Mouse (Mus musculus) midbrain, embryonic 16.5 days (tissue): ENCODE measurements around the gene Iqce. TPM values are rescaled to one million over a fixed set of nuclear protein-coding genes. Genes with fewer than 3 reads are reported as not detected.
A peak's percentile ranks its signal among the peaks of the same experiment; 100 is the strongest.

Experiments
- ATAC-seq: fragments of 200-750 bp; cut with Nextera tagmentation; 2 replicates; pipeline ENCODE4 v1.8.0; 2017; ENCODE audit warnings: moderate TSS enrichment
- H3K27ac ChIP-seq: fragments of 300-500 bp; sonication (generic); 2 replicates; pipeline ENCODE4 v1.5.1; 2014; ENCODE audit warnings: mild to moderate bottlenecking, low read length, mixed read lengths
- H3K27me3 ChIP-seq: fragments of 300-500 bp; sonication (generic); 2 replicates; pipeline ENCODE4 v1.6.1; 2014; ENCODE audit warnings: low read depth, low read length, mixed read lengths; ENCODE audit not compliant: control insufficient read depth, insufficient read depth
- H3K36me3 ChIP-seq: fragments of 300-500 bp; sonication (generic); 2 replicates; pipeline ENCODE4 v1.6.1; 2014; ENCODE audit warnings: mild to moderate bottlenecking, low read length, moderate library complexity, mixed read lengths; ENCODE audit not compliant: control insufficient read depth, insufficient read depth
- H3K4me1 ChIP-seq: fragments of 300-500 bp; sonication (generic); 2 replicates; pipeline ENCODE4 v1.6.1; 2014; ENCODE audit warnings: mild to moderate bottlenecking, low read length, mixed read lengths; ENCODE audit not compliant: control insufficient read depth, insufficient read depth
- H3K4me2 ChIP-seq: fragments of 300-500 bp; sonication (generic); 2 replicates; pipeline ENCODE4 v1.6.1; 2014; ENCODE audit warnings: mild to moderate bottlenecking, low read length, mixed read lengths
- H3K4me3 ChIP-seq: fragments of 300-500 bp; sonication (generic); 2 replicates; pipeline ENCODE4 v1.5.1; 2014; ENCODE audit warnings: low read depth, mild to moderate bottlenecking, low read length, moderate library complexity, mixed read lengths
- H3K9ac ChIP-seq: fragments of 300-500 bp; sonication (generic); 2 replicates; pipeline ENCODE4 v1.6.1; 2014; ENCODE audit warnings: low read depth, low read length, mixed read lengths
- H3K9me3 ChIP-seq: fragments of 300-500 bp; sonication (generic); replicated peaks from 2 replicates; pipeline ENCODE4 v1.6.1; 2014; ENCODE audit warnings: mild to moderate bottlenecking, low read length, mixed read lengths; ENCODE audit not compliant: control insufficient read depth, poor library complexity, severe bottlenecking
- WGBS: fragments of 180-500 bp; shearing (Covaris S2); extraction: QIAGEN DNeasy Blood & Tissue Kit; methylation state at CpG from one replicate; pipeline ENCODE4 v1.1.7; 2014; 5-methylcytosine and 5-hydroxymethylcytosine counted together
- polyA plus RNA-seq: library from polyadenylated mRNA; unstranded; fragments of >200 nt; fragmentation: Nextera tagmentation; extraction: Ambion mirVana; gene quantifications from 2 replicates; pipeline ENCODE4 v1.2.1, GENCODE M21; 2015

Iqce gene
- polyA plus RNA-seq, 1 experiment from 2014 or later = 31.5 TPM

GRCm38 (mm10) chr5:140735297-140735696 is 33.1 kb upstream of the Iqce start:
- no peak overlapping the region for H3K27ac ChIP-seq
- no peaks in the 10 kb centered on the region; the same call in 1 of the 2 replicates for H3K4me1 ChIP-seq
- peak overlapping the region; percentile 57 for H3K9ac ChIP-seq
- H3K9me3 ChIP-seq = no peaks in the 10 kb centered on the region
- peak overlapping the region; percentile 66 for H3K4me2 ChIP-seq
- no peaks in the 10 kb centered on the region for H3K36me3 ChIP-seq
- peaks cover 20% of the 10 kb centered on the region for H3K27me3 ChIP-seq
- H3K4me3 ChIP-seq = peak overlapping the region; percentile 34
- WGBS = 1% methylated on average over 22 of the region's 22 CpGs
- ATAC-seq = no peak

GRCm38 (mm10) chr5:140733336-140733735 is 31.2 kb upstream of the Iqce start:
- Histone ChIP-seq H3K9me3 (no peaks in the 10 kb centered on the region), H3K9ac (no peak overlapping the region), H3K27me3 (peaks cover 20% of the 10 kb centered on the region), H3K27ac (no peak overlapping the region), H3K36me3 (no peaks in the 10 kb centered on the region), H3K4me1 (no peaks in the 10 kb centered on the region; the same call in 1 of the 2 replicates), H3K4me2 (no peak overlapping the region), H3K4me3 (no peak overlapping the region)
- ATAC-seq = no peak
- WGBS = 81% methylated on average over 3 of the region's 3 CpGs

GRCm38 (mm10) chr5:140732195-140732594 is 30.0 kb upstream of the Iqce start:
- no peak overlapping the region for H3K27ac ChIP-seq
- H3K4me3 ChIP-seq = no peak overlapping the region
- peaks cover 19% of the 10 kb centered on the region for H3K27me3 ChIP-seq
- ATAC-seq = no peak
- 62% methylated on average over 4 of the region's 4 CpGs for WGBS
- no peak overlapping the region for H3K9ac ChIP-seq
- no peaks in the 10 kb centered on the region for H3K9me3 ChIP-seq
- no peaks in the 10 kb centered on the region; the same call in 1 of the 2 replicates for H3K4me1 ChIP-seq
- H3K4me2 ChIP-seq = no peak overlapping the region
- no peaks in the 10 kb centered on the region for H3K36me3 ChIP-seq

- Histone ChIP-seq H3K4me1 (no peaks in the 10 kb centered on the region; the same call in 1 of the 2 replicates), H3K4me2 (no peak overlapping the region), H3K9me3 (no peaks in the 10 kb centered on the region), H3K36me3 (no peaks in the 10 kb centered on the region), H3K27me3 (peaks cover 14% of the 10 kb centered on the region), H3K9ac (no peak overlapping the region), H3K4me3 (no peak overlapping the region), H3K27ac (no peak overlapping the region)
- no peak for ATAC-seq
- WGBS = 90% methylated on average over 11 of the region's 11 CpGs
Measured at GRCm38 (mm10) chr5:140731040-140731797, 29.0 kb upstream of the Iqce start.

- 88% methylated on average over 17 of the region's 17 CpGs for WGBS
- Histone ChIP-seq H3K36me3 (no peaks in the 10 kb centered on the region), H3K9me3 (no peaks in the 10 kb centered on the region), H3K4me3 (no peak overlapping the region), H3K27ac (no peak overlapping the region), H3K9ac (no peak overlapping the region), H3K4me2 (no peak overlapping the region), H3K27me3 (no peaks in the 10 kb centered on the region), H3K4me1 (peaks cover 7% of the 10 kb centered on the region)
- ATAC-seq = no peak
Measured at GRCm38 (mm10) chr5:140726946-140727740, 25.0 kb upstream of the Iqce start.

GRCm38 (mm10) chr5:140726062-140726839 is 24.1 kb upstream of the Iqce start:
- H3K27ac ChIP-seq = peak overlapping the region; percentile 56
- no peak overlapping the region for H3K9ac ChIP-seq
- no peaks in the 10 kb centered on the region for H3K9me3 ChIP-seq
- 58% methylated on average over 7 of the region's 7 CpGs for WGBS
- peak; percentile 63; the same call in 1 of the 2 replicates for ATAC-seq
- H3K4me3 ChIP-seq = no peak overlapping the region
- H3K27me3 ChIP-seq = no peaks in the 10 kb centered on the region
- peaks cover 7% of the 10 kb centered on the region for H3K4me1 ChIP-seq
- no peak overlapping the region for H3K4me2 ChIP-seq
- H3K36me3 ChIP-seq = no peaks in the 10 kb centered on the region

- 43% methylated on average over 13 of the region's 13 CpGs for WGBS
- Histone ChIP-seq H3K4me1 (peaks cover 7% of the 10 kb centered on the region), H3K9me3 (no peaks in the 10 kb centered on the region), H3K4me2 (peak within 1 kb of the TSS; percentile 34; the same call in 1 of the 2 replicates), H3K27me3 (no peaks in the 10 kb centered on the region), H3K27ac (peak within 1 kb of the TSS; percentile 2; the same call in 1 of the 2 replicates), H3K4me3 (peak within 1 kb of the TSS; percentile 19), H3K9ac (no peak within 1 kb of the TSS), H3K36me3 (peaks cover 8% of the 10 kb centered on the region)
- peak; percentile 87 for ATAC-seq
Measured at GRCm38 (mm10) chr5:140723822-140724221, 21.6 kb upstream of the Iqce start, which contains the start of gene Amz1. Gene Amz1, plus strand, starts transcription at chr5:140724127.

- 84% methylated on average over 3 of the region's 3 CpGs for WGBS
- Histone ChIP-seq H3K4me2 (no peak overlapping the region), H3K4me1 (peaks cover 7% of the 10 kb centered on the region), H3K9ac (no peak overlapping the region), H3K27me3 (no peaks in the 10 kb centered on the region), H3K36me3 (peaks cover 24% of the 10 kb centered on the region), H3K9me3 (no peaks in the 10 kb centered on the region), H3K27ac (no peak overlapping the region), H3K4me3 (no peak overlapping the region)
- no peak for ATAC-seq
Measured at GRCm38 (mm10) chr5:140722121-140722520, 19.9 kb upstream of the Iqce start.
